Mouse (Mus musculus) megakaryocyte, embryonic 14.5 days (primary cell): Measurements from ENCODE around the gene 1110008P14Rik.

Experiments
- FLI1 ChIP-seq: IDR thresholded peaks from 2 replicates; pipeline ENCODE4 v1.6.1; 2012; ENCODE audit warnings: low read length, inconsistent platforms, mixed read lengths
- GATA1 ChIP-seq: IDR thresholded peaks from 3 replicates; pipeline ENCODE4 v1.6.1; 2012; ENCODE audit warnings: mixed read lengths, low read length, inconsistent platforms, borderline replicate concordance

DNA sequence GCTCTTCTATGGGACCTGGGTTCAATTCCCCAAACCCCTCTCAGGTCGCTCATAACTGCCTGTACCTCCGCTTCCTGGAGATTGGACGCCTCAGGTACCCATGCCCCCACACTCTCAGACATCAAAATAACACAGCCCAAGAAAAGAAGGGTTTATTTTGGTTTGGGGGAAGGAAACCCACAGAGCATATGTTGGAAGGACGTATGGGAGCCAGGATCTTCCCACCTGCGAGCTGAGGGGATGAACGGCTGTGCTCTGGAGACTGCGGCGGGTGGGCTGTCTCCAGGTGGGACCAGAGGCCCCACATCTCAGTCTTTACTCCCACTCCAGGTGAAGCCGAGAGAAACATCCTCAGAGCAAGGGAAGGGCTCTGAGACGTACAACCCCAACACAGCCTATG is 4.8 kb downstream of the 1110008P14Rik start:
- TF ChIP-seq FLI1 (no peak), GATA1 (no peak)
